Mouse (Mus musculus): ENCODE measurements around the gene Ephb2.

DNA sequence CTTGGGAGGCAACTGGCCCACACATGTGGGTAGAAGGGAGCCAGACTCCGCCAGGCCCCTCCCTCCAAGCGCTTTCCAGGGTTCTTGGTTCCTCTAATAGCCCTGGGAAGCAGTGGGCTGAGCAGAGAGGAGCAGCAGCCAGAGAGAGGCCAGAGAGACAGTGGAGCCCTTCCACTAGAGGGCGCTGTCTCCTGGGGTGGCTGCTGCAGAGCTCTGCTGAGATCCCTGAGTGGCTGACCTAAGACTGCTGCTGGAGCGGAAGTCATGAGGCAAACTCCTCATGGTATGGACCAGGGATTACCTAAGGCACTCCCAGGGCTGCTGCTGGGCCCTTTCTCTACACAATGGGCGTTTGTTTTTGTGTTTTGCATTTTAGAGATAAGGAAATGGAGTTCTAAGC, 20.4 kb downstream of the Ephb2 start:
- TF ChIP-seq TAL1 (conservative IDR thresholded peaks at IDR 0.05; ENCODE audit: low read depth, low read length) = no peak
- no peak for TF ChIP-seq CTCF (IDR thresholded peaks at IDR 0.05; ENCODE audit: low read depth, low read length)
- TF ChIP-seq GATA1 (IDR thresholded peaks at IDR 0.05; ENCODE audit: borderline replicate concordance, low read length) = no peak
